Mouse (Mus musculus) gastrocnemius, adult 8-10 months (tissue): ENCODE data around the gene Ptprm. TPM values are rescaled to one million over a fixed set of nuclear protein-coding genes. Genes with fewer than 3 reads are reported as not detected.
"Not testable (repeated sequence)": the region's sequence is repeated elsewhere in the genome, so short reads cannot be mapped to it uniquely, and the experiment has no call there.

ENCODE experiments used
- DNase-seq, 2 experiments: peaks; one replicate each; pipeline ENCODE4 v3.0.0; 2022; ENCODE audit warnings: low spot score in 2 of 2
- total RNA-seq, 4 experiments: library from RNA; stranded (reverse); gene quantifications; 2 replicates each; pipeline ENCODE4 v1.2.4; 2022

The Ptprm gene
- total RNA-seq, 4 experiments from 2014 or later: 20.1 to 26.0 (median 22.7) TPM

GRCm38 (mm10) chr17:66891067-66891862, 463.0 kb downstream of the Ptprm start:
- no peak for DNase-seq

- DNase-seq: no peak
Observed at GRCm38 (mm10) chr17:66882304-66882703, 472.0 kb downstream of the Ptprm start.

GRCm38 (mm10) chr17:66880969-66881701, 473.1 kb downstream of the Ptprm start:
- DNase-seq: no peak

- no peak for DNase-seq
Observed at GRCm38 (mm10) chr17:66879151-66879550, 475.1 kb downstream of the Ptprm start.

- no peak for DNase-seq
Observed at GRCm38 (mm10) chr17:66877582-66877981, 476.7 kb downstream of the Ptprm start.

DNA sequence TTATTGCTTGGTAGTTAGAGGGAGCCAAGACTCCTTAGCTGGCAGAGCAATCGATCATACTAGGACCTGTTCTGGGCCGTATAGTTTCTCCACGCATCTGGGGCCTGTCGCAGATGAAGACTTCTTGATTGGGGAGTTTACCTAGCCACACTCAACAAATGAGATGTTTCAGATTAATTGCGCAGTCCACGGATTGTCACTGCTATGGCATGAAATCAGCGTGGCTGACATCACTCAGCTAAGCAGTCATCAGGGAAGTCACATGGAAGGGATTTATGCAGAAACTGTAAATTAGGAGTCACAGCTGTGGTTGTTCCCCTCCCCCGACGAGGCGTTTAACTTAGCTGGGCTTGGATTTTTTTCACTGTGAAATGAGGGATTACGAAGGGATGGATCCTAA, 479.4 kb downstream of the Ptprm start:
- no peak for DNase-seq

- DNase-seq: no peak
Observed at GRCm38 (mm10) chr17:66871396-66871795, 482.9 kb downstream of the Ptprm start.

- DNase-seq: no peak
Observed at GRCm38 (mm10) chr17:66869581-66870002, 484.7 kb downstream of the Ptprm start.

DNA sequence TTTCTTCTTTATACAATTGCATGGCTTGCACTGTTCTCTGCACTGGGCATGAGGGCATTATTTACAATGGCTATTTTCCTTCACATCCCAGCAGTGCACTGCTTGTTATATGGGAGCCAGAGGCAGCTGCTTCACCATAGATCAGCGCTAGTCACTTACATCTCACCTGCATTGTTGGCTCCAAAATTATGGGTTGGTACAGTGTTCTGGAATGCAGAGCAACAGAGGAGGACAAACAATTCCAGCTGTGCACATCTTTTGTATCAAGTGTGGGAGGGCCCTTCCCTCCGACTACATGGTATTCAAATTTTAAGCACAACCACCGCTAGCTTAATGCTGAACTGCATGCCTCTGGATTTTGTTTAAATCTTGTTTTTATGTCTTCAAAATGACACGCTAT, 489.8 kb downstream of the Ptprm start:
- DNase-seq: no peak

DNA sequence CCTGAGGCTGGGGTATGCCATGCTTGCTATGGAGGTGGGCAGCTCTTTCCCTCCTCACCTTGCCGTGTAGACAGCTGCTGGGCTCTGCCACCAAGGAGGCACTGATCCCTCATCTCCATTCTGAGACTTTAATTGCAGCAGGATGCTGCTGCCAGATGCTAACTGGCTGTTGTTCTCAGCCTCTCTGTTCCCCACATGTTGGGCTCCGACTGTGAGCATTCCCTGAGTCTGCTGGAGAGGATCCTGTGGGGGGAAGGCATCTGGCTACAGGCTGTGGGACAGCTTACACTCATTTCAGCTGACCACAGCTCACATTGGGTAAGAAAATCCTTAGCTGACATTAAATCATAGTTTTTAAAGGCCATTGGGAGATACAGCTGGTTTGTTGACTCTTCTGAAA, 492.7 kb downstream of the Ptprm start:
- DNase-seq: no peak

GRCm38 (mm10) chr17:66858757-66859156, 495.5 kb downstream of the Ptprm start:
- no peak for DNase-seq

- DNase-seq: no peak
Observed at GRCm38 (mm10) chr17:66852496-66852895, 501.8 kb downstream of the Ptprm start.

GRCm38 (mm10) chr17:66847011-66847410, 507.2 kb downstream of the Ptprm start:
- not testable (repeated sequence) for DNase-seq

GRCm38 (mm10) chr17:66822347-66822746, 531.9 kb downstream of the Ptprm start:
- DNase-seq: no peak

GRCm38 (mm10) chr17:66817380-66817779, 536.9 kb downstream of the Ptprm start:
- no peak for DNase-seq

DNA sequence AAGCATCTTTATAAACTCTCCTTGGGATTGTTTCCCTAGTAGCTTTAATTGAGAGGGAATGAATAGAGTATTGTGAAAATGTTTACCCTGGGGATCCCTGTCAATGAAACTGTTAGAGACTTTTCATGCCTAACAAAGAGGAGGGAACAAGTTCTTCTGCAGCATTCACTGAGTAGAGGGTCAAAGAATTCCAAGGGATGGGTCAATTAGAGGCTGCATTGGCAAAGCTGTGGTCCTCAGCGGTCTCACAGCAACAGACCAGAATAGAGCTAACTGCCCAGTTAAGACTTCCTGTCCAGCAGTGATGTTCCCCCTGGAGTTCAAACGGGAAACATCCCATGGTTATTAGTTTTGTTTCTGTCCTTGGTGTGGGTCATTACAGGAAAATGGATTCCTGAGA, 538.3 kb downstream of the Ptprm start:
- DNase-seq: no peak

DNA sequence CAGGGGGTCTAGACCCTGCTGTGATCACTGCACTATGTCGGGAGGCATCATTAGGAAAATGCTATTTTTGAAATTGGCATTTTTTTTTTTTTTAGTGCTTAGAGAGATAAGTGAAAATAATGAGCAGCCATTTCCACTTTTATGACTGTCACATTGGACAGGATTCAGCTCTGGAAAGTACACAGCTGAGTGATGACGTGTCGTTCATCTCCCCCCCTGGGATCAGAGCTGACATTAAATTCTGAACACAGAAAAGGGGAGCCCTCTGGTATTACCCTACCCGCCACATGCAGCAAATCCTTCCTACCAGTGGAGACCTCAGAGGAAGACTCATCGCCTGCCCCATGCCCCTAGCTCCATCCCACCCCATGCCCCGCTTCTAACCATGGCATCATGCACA, 540.5 kb downstream of the Ptprm start:
- DNase-seq: no peak

GRCm38 (mm10) chr17:66813346-66813745, 540.9 kb downstream of the Ptprm start:
- no peak for DNase-seq

- DNase-seq: no peak
Observed at GRCm38 (mm10) chr17:66809786-66810185, 544.5 kb downstream of the Ptprm start.

GRCm38 (mm10) chr17:66808186-66808585, 546.1 kb downstream of the Ptprm start:
- DNase-seq: no peak

GRCm38 (mm10) chr17:66801831-66802687, 552.2 kb downstream of the Ptprm start:
- no peak for DNase-seq

- no peak for DNase-seq
Observed at GRCm38 (mm10) chr17:66800231-66800630, 554.0 kb downstream of the Ptprm start.
